Mouse (Mus musculus) v-Abl transformed pro-B cells (cell line): Measurements from ENCODE around the gene Bicral.
"Not testable (repeated sequence)": the region's sequence is repeated elsewhere in the genome, so short reads cannot be mapped to it uniquely, and the experiment has no call there.

Experiments
- in situ Hi-C, 2 experiments: fragments of 400-800 bp; cut with MboI; formaldehyde crosslinking; loops; one replicate each; pipeline ENCODE4 v1.15.1; 2025; ENCODE audit not compliant: unreplicated experiment in 2 of 2

Gene Bicral

GRCm38 (mm10) chr17:46771025-46771424 lies 87.3 kb downstream of the Bicral start:
- in situ Hi-C loops, result loop anchor here (5.0 to 10.0 kb wide), 2 partner anchors 34 to 126 kb away; partner anchors contain the start of genes Klc4 (in 1 of the 2) and Mrpl2 (in 1 of the 2)

- in situ Hi-C loops, result loop anchor here (5.0 to 10.0 kb wide), 2 partner anchors 33 to 126 kb away; partner anchors contain the start of genes Klc4 (in 1 of the 2) and Mrpl2 (in 1 of the 2)
Observed at GRCm38 (mm10) chr17:46770546-46770945, 87.7 kb downstream of the Bicral start.

GRCm38 (mm10) chr17:46767868-46768267 lies 90.4 kb downstream of the Bicral start:
- in situ Hi-C loops, result no loop called here

GRCm38 (mm10) chr17:46764916-46765315 lies 93.4 kb downstream of the Bicral start:
- in situ Hi-C loops, result not testable (repeated sequence)

- in situ Hi-C loops, result no loop called here
Observed at GRCm38 (mm10) chr17:46763544-46763943, 94.7 kb downstream of the Bicral start, which contains the start of gene Ptcra. Gene Ptcra, minus strand, starts transcription at chr17:46763712.

- in situ Hi-C loops, result no loop called here
Observed at GRCm38 (mm10) chr17:46758753-46759152, 99.5 kb downstream of the Bicral start.

GRCm38 (mm10) chr17:46751794-46752556 lies 106.3 kb downstream of the Bicral start, which contains the start of gene Cnpy3:
Gene Cnpy3, minus strand, starts transcription at chr17:46752214.
- in situ Hi-C loops, result no loop called here

GRCm38 (mm10) chr17:46751056-46751793 lies 107.1 kb downstream of the Bicral start:
- in situ Hi-C loops, result no loop called here

GRCm38 (mm10) chr17:46750580-46750979 lies 107.7 kb downstream of the Bicral start:
- in situ Hi-C loops, result no loop called here

- in situ Hi-C loops, result no loop called here
Observed at GRCm38 (mm10) chr17:46749282-46749681, 109.0 kb downstream of the Bicral start.
